ENCODE assay signal across 9 mouse cellular contexts in genomic region chr5:100159638-100159973, GRCm38 (mm10). TPM values are rescaled to one million over a fixed set of nuclear protein-coding genes. Genes with fewer than 3 reads are reported as not detected.
DNase-seq lines count a peak whose midpoint lies in the region; ATAC-seq and TF ChIP-seq lines count a peak whose summit lies in the region.
"Had no signal": no experiment of that assay in that cellular context is flagged by ENCODE, and none has a peak within 500 bp of the region (broad histone marks: within the 10 kb centered on the region; RNA-seq: fewer than 3 reads in every experiment).

Tmem150c (minus strand) TSS chr5:100159808.

- 5% methylated on average over 6 of the region's 6 CpGs for WGBS in heart, embryonic 11.5 days (ENCODE audit: insufficient replicate concordance)
- 4% methylated on average over 6 of the region's 6 CpGs for WGBS in forebrain, embryonic 11.5 days
- WGBS in neural tube, embryonic 15.5 days: 6% methylated on average over 6 of the region's 6 CpGs

- DNase-seq in heart, postnatal 25 days (ENCODE audit: low spot score): no peak
- no peak for DNase-seq in forebrain, embryonic 11.5 days (ENCODE audit: low spot score)
- DNase-seq in left cerebral cortex, postnatal 36 days (ENCODE audit: low spot score in 2 of 2): no peak
- no peak for DNase-seq in embryo, embryonic 10 days (ENCODE audit: low spot score)
- DNase-seq in kidney, postnatal 25 days: no peak

- peak within 1 kb of the TSS; percentile 98 for H3K4me2 ChIP-seq in heart, embryonic 11.5 days
- peak within 1 kb of the TSS; percentile 97 for H3K4me2 ChIP-seq in forebrain, embryonic 11.5 days (ENCODE audit: low read depth, low read length, severe bottlenecking)
- H3K4me2 ChIP-seq in neural tube, embryonic 15.5 days: peak within 1 kb of the TSS; percentile 93

- H3K27ac ChIP-seq in heart, embryonic 11.5 days (ENCODE audit: low read depth, low read length): no peak within 1 kb of the TSS
- no peak within 1 kb of the TSS for H3K27ac ChIP-seq in ES-Bruce4 (ENCODE audit: insufficient read depth, low read length)
- no peak within 1 kb of the TSS for H3K27ac ChIP-seq in forebrain, embryonic 11.5 days (ENCODE audit: low read depth, low read length)
- H3K27ac ChIP-seq in neural tube, embryonic 15.5 days (replicated peaks): peak within 1 kb of the TSS; percentile 73
- H3K27ac ChIP-seq: macrophage had no signal

- no peak for TF ChIP-seq POLR2A in ES-Bruce4 (IDR thresholded peaks at IDR 0.05; ENCODE audit: insufficient read depth, low read length)

- no peak for ATAC-seq in heart, embryonic 11.5 days (replicated peaks; ENCODE audit: insufficient number of reproducible peaks, low FRiP score, low TSS enrichment)
- ATAC-seq in forebrain, embryonic 11.5 days (replicated peaks; ENCODE audit: low FRiP score): peak; percentile 42
- ATAC-seq in neural tube, embryonic 15.5 days (ENCODE audit: low FRiP score): peak; percentile 29; the same call in 1 of the 2 replicates

- no peaks in the 10 kb centered on the region for H3K4me1 ChIP-seq in heart, embryonic 11.5 days (ENCODE audit: control insufficient read depth, insufficient read depth, low read length)
- H3K4me1 ChIP-seq in ES-Bruce4 (ENCODE audit: control insufficient read depth, insufficient read depth, low read length): no peaks in the 10 kb centered on the region
- peaks cover 4% of the 10 kb centered on the region; the same call in 1 of the 2 replicates for H3K4me1 ChIP-seq in forebrain, embryonic 11.5 days (replicated peaks; ENCODE audit: control insufficient read depth, insufficient read depth, low read length)
- peaks cover 19% of the 10 kb centered on the region for H3K4me1 ChIP-seq in neural tube, embryonic 15.5 days

- H3K27me3 ChIP-seq in heart, embryonic 11.5 days (ENCODE audit: control insufficient read depth, insufficient read depth, low read length): peaks cover 43% of the 10 kb centered on the region
- peaks cover 21% of the 10 kb centered on the region for H3K27me3 ChIP-seq in ES-Bruce4 (ENCODE audit: control insufficient read depth, insufficient read depth, low read length, poor library complexity, severe bottlenecking)
- H3K27me3 ChIP-seq in forebrain, embryonic 11.5 days (ENCODE audit: control insufficient read depth, insufficient read depth, low read length): peaks cover 12% of the 10 kb centered on the region
- H3K27me3 ChIP-seq in neural tube, embryonic 15.5 days (replicated peaks): no peaks in the 10 kb centered on the region

- intact Hi-C loops in heart, postnatal 25 days (cut with DNase I): loop anchor here (5.0 kb wide), 1 partner anchor 77 kb away; no protein-coding TSS in a partner anchor
- intact Hi-C loops in left cerebral cortex, postnatal 36 days (cut with DNase I): loop anchor here (5.0 kb wide), 1 partner anchor 67 kb away; no protein-coding TSS in a partner anchor

- no peak for TF ChIP-seq EP300 in ES-Bruce4 (IDR thresholded peaks at IDR 0.05; ENCODE audit: insufficient read depth, low read depth, low read length)

- H3K9me3 ChIP-seq in heart, embryonic 11.5 days (replicated peaks; ENCODE audit: control insufficient read depth, low read length): no peaks in the 10 kb centered on the region
- no peaks in the 10 kb centered on the region for H3K9me3 ChIP-seq in ES-Bruce4 (replicated peaks; ENCODE audit: control insufficient read depth, insufficient read depth, low read length, poor library complexity, severe bottlenecking)
- no peaks in the 10 kb centered on the region for H3K9me3 ChIP-seq in forebrain, embryonic 11.5 days (ENCODE audit: control insufficient read depth, low read length)
- H3K9me3 ChIP-seq in neural tube, embryonic 15.5 days (replicated peaks): no peaks in the 10 kb centered on the region

- no peak for TF ChIP-seq CTCF in ES-Bruce4 (IDR thresholded peaks at IDR 0.05; ENCODE audit: low read depth, low read length)

- peak within 1 kb of the TSS; percentile 61 for H3K9ac ChIP-seq in heart, embryonic 11.5 days (ENCODE audit: low read depth, low read length)
- peak within 1 kb of the TSS; percentile 94 for H3K9ac ChIP-seq in ES-Bruce4 (ENCODE audit: low read depth, poor library complexity, severe bottlenecking)
- peak within 1 kb of the TSS; percentile 74 for H3K9ac ChIP-seq in forebrain, embryonic 11.5 days (ENCODE audit: low read length)
- peak within 1 kb of the TSS; percentile 79 for H3K9ac ChIP-seq in neural tube, embryonic 15.5 days (replicated peaks)

- H3K36me3 ChIP-seq in heart, embryonic 11.5 days (ENCODE audit: control insufficient read depth, insufficient read depth, low read length): no peaks in the 10 kb centered on the region
- no peaks in the 10 kb centered on the region for H3K36me3 ChIP-seq in ES-Bruce4 (ENCODE audit: control insufficient read depth, insufficient read depth, low read length, poor library complexity, severe bottlenecking)
- H3K36me3 ChIP-seq in forebrain, embryonic 11.5 days (ENCODE audit: control insufficient read depth, insufficient read depth, low read length): no peaks in the 10 kb centered on the region
- no peaks in the 10 kb centered on the region for H3K36me3 ChIP-seq in neural tube, embryonic 15.5 days

- H3K4me3 ChIP-seq in heart, embryonic 11.5 days (ENCODE audit: low read depth, low read length): peak within 1 kb of the TSS; percentile 78
- H3K4me3 ChIP-seq in ES-Bruce4 (ENCODE audit: low read depth, low read length): peak within 1 kb of the TSS; percentile 63
- peak within 1 kb of the TSS; percentile 80 for H3K4me3 ChIP-seq in forebrain, embryonic 11.5 days (ENCODE audit: low read depth, low read length)
- H3K4me3 ChIP-seq in neural tube, embryonic 15.5 days (replicated peaks): peak within 1 kb of the TSS; percentile 86

RNA-seq across cellular contexts. Expression of gene Tmem150c, which starts in this region (rescaled TPM):
- polyA plus RNA-seq in heart, embryonic 11.5 days (2014; fragmentation: Nextera tagmentation; extraction: Ambion mirVana): 0.54 and 1.0 TPM in 2 replicates
- total RNA-seq in heart, postnatal 25 days (2021): 1 to 10 TPM; 4.0 to 5.7 TPM
- 1.1 and 1.2 TPM in 2 replicates for polyA plus RNA-seq in ES-Bruce4 (2011; ENCODE audit: insufficient read depth, insufficient read length, low read depth, missing spikeins)
- 2.4 TPM in 2 replicates for polyA plus RNA-seq in forebrain, embryonic 11.5 days (2014; fragmentation: Nextera tagmentation; extraction: Ambion mirVana)
- 10 to 100 TPM; 37.6 to 43.7 TPM for total RNA-seq in left cerebral cortex, postnatal 36 days (2021)
- polyA plus RNA-seq in neural tube, embryonic 15.5 days (2015; fragmentation: Nextera tagmentation; extraction: Ambion mirVana): 29.1 and 35.0 TPM in 2 replicates

Comparison
In these comparisons a context has a peak if more than half of its experiments do, and no peak if none do; other contexts are left out.
1. RNA of gene Tmem150c (total RNA-seq): 37.6 to 43.7 TPM in left cerebral cortex, postnatal 36 days; 4.0 to 5.7 TPM in heart, postnatal 25 days; every median in the first group is over 4 times any median in the second.
2. Peak in every context shown above with its lines, with median percentiles within 50 percentile points of each other: H3K4me2 ChIP-seq, H3K4me3 ChIP-seq and H3K9ac ChIP-seq.